Mouse (Mus musculus) right cerebral cortex, postnatal 36 days (tissue): ENCODE data around the gene Prkab1.

Experiments
- DNase-seq, 2 experiments: peaks; one replicate each; pipeline ENCODE4 v3.0.0; 2022; ENCODE audit warnings: low spot score in 2 of 2, mixed read lengths in 1 of 2

The Prkab1 gene

DNA sequence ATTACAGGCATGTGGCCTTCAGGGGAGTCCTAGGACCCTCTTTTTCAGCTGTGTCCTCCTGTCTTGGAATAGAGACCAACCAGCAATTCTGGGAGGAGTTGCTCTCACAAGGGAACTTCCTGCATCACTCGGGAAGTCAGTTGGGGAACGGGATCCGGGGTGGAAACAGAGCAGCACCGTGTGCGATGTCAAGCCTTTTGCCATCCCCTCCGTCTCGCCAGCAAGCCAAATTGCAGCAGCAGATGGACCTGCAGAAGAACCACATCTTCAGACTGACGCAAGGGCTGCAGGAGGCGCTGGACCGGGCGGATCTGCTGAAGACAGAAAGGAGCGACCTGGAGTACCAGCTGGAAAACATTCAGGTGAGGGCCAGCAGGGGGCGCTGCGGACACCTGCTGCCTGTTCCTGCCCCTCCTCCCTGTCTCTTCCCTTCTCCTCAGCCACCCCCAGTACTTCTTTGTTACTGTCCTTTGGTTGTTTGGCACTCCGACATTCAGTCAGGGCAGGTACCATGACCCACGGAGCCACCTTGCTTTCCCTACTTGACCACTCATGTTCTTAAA, 45.1 kb downstream of the Prkab1 start:
- DNase-seq, result no peak

DNA sequence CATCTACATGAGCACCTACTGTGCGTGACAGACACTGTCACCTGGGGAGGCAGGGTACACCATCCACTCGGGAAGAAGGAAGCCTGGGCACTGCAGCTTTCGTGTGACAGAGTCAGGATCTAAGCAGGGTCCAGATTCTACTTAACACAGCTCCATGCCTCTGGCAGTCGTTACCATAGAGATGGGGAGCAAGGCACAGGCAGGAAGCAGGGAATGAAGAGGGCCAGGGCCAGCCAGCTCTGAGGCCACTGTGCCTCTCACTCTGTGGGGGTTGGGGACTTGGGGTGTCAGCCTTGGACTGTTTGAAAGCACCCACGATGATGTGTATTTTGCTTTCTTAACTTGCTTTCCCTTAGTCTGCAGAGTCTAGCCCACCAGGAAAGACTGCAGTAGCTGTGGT, 46.1 kb downstream of the Prkab1 start:
- no peak for DNase-seq

DNA sequence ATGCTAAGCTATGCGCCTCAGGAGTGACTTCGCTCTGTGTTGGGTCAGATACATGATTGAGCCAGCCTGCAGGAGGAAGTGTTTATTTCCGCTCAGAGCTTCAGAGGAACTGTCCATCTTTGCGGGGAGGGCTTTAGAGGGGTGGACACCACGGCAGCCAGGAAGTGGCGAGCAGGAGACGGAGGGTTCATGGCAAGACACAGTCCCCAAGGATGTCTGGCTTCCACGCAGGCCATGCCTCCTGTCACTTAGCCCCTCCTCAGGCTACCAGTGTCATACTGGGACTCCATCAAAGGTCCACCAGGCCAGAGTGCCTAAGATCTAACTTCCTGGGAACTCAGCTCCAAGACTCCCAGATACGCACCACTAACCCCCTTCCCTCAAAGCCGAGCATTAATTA, 46.6 kb downstream of the Prkab1 start:
- DNase-seq, result no peak

DNA sequence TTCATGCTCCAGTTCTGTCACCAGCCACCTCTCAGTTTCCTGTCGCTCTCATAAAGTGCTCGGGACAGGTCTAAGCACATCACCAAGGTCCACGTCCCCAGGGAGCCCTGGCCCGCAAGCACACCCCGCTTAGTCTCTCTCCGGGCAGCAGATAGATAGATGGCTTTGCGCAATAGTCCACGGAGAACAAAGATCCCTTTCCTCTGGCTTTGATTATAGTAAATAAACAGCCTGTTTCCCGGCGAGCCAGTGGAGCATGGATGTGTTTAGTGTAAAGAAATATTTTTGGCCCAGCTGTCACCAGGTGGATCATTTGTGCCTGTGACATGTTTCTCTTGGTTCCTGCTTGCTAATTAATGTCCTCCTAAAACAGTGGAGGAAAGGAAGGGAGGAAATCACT, 47.0 kb downstream of the Prkab1 start:
- DNase-seq, result no peak

DNA sequence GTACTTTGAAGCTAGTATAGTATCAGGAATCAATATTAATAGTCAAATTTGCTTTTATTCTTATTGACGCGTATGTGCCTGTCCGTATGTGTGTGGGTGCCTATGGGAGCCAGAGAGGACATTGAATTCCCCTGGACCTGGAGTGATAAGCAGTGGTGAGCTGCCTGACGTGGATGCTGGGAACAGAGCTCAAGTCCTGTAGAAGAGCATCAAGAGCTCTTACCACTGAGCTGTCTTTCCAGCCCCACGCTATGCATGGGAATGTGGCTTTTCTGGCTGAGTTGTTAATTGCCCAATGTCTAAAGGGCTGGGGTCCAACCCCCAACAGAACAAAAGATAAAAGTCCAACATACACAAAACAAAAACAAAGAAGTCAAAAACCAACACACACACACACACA, 47.9 kb downstream of the Prkab1 start:
- no peak for DNase-seq

DNA sequence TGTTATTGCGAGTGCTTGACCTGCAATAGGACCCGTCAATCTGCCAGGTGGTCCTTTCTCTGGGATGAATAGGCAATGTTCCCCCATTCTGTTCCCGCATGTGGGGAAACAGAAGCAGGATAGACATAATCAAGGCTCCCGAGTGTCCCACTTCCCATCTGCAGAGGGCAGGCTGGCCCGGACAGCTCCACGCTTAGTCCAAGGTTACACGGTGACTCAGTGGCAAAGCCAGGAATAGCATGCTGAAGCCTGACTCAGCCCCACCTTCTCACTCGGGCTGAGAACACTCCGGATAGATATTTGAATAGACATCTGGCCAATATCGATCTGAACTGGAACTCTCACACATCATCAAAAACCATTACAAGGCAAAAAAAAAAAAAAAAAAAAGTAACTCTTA, 48.6 kb downstream of the Prkab1 start:
- DNase-seq, result no peak

DNA sequence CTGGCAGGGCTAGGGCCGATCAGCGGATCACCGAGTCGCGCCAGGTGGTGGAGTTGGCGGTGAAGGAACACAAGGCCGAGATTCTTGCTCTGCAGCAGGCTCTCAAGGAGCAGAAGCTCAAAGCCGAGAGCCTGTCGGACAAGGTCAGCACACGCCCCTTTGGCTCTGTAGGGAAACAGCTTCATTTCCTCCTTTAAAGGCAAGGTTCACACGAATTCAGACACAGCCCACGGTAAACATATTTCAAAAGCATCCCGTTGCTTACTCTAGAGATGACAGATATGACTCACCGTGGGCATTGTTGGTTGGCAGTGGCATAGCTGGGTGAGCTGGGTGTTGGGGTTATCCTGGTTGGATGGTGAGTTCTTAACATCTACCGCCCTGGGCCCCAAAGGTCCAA, 53.1 kb downstream of the Prkab1 start:
- DNase-seq, result no peak
